Mouse (Mus musculus) neural tube, embryonic 11.5 days (tissue): Measurements from ENCODE around the gene Wipf2. TPM values are rescaled to one million over a fixed set of nuclear protein-coding genes. Genes with fewer than 3 reads are reported as not detected.
A peak's percentile ranks its signal among the peaks of the same experiment; 100 is the strongest.

Experiments
- ATAC-seq: fragments of 200-750 bp; cut with Nextera tagmentation; 2 replicates; pipeline ENCODE4 v1.8.0; 2017; ENCODE audit warnings: moderate number of reproducible peaks, mild to moderate bottlenecking, moderate TSS enrichment, moderate library complexity; ENCODE audit not compliant: insufficient read depth, low FRiP score, low TSS enrichment
- DNase-seq: peaks from one replicate; pipeline ENCODE4 v3.0.0-alpha.2; 2015; ENCODE audit warnings: low spot score
- H3K27ac ChIP-seq: fragments of 300-500 bp; sonication (generic); 2 replicates; pipeline ENCODE4 v1.5.1; 2014; ENCODE audit warnings: low read depth, mild to moderate bottlenecking, low read length
- H3K27me3 ChIP-seq: fragments of 300-500 bp; sonication (generic); 2 replicates; pipeline ENCODE4 v1.6.1; 2014; ENCODE audit warnings: mild to moderate bottlenecking, low read length, mixed read lengths; ENCODE audit not compliant: control insufficient read depth, insufficient read depth
- H3K36me3 ChIP-seq: fragments of 300-500 bp; sonication (generic); 2 replicates; pipeline ENCODE4 v1.6.1; 2014; ENCODE audit warnings: mild to moderate bottlenecking, low read length, moderate library complexity, mixed read lengths; ENCODE audit not compliant: control insufficient read depth, insufficient read depth
- H3K4me1 ChIP-seq: fragments of 300-500 bp; sonication (generic); 2 replicates; pipeline ENCODE4 v1.6.1; 2014; ENCODE audit warnings: low read length, mixed read lengths; ENCODE audit not compliant: control insufficient read depth, insufficient read depth
- H3K4me2 ChIP-seq: fragments of 300-500 bp; sonication (generic); 2 replicates; pipeline ENCODE4 v1.6.1; 2014; ENCODE audit warnings: low read depth, mild to moderate bottlenecking, moderate library complexity
- H3K4me3 ChIP-seq: fragments of 300-500 bp; sonication (generic); 2 replicates; pipeline ENCODE4 v1.5.1; 2014; ENCODE audit warnings: low read depth, low read length
- H3K9ac ChIP-seq: fragments of 300-500 bp; sonication (generic); 2 replicates; pipeline ENCODE4 v1.6.1; 2014; ENCODE audit warnings: mild to moderate bottlenecking, low read length
- H3K9me3 ChIP-seq: fragments of 300-500 bp; sonication (generic); 2 replicates; pipeline ENCODE4 v1.6.1; 2016; ENCODE audit warnings: low read length; ENCODE audit not compliant: control insufficient read depth
- WGBS: fragments of 180-500 bp; shearing (Covaris S2); extraction: QIAGEN DNeasy Blood & Tissue Kit; methylation state at CpG from one replicate; pipeline ENCODE4 v1.1.7; 2014; 5-methylcytosine and 5-hydroxymethylcytosine counted together
- polyA plus RNA-seq: library from polyadenylated mRNA; unstranded; fragments of >200 nt; fragmentation: Nextera tagmentation; extraction: Ambion mirVana; gene quantifications from 2 replicates; pipeline ENCODE4 v1.2.1, GENCODE M21; 2014

Gene Wipf2
- polyA plus RNA-seq, 1 experiment from 2014 or later: 5.6 TPM

DNA sequence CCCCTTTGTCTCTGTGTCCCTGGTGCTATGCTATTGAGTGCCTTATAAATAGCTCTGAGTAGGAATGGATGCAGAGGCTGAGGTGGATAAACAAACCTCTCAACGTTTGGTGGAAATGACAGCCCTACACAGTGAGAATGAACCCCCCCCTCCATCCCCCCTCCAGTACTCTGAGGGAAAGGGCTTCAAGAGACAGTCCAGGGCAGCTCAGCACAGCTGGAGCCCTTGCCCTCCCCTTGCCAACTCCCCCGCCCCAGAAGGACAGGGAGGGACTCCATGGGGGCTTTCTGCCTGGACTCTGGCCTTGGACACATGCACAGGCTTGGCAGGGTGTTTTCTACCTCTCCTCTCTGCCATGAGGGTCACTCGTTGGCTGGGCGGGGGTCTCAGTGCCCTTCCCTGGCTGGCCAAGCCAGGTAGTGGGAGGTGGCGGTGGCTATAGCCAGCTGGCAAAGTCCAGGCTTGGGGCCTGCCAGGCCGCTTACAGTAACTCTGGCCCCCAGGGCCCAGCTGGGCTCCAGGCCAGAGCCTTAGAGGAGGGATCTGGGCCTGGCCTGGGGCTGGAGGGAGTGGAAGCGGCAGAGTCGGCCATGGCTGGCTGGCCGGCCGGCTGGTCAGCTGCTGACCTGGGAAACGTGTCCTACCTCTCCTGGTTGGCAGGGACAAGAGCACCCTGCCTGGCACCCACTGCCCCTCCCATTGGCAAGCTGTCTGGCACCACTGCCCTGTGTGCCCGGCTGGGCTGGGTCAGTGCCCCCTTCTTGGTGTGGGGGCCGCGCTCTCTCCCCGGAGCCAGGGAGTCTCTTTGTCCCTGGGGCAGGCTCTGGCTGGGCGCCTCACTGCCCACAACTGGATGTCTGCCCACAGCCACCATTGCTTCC lies 87.8 kb downstream of the Wipf2 start:
- Histone ChIP-seq H3K27ac (0 out of 2 replicates have a peak overlapping the region, but pooled peaks have one; percentile 4), H3K36me3 (0 out of 2 replicates have a peak, but pooled peaks cover 2% of the 10 kb centered on the region), H3K4me2 (no peak overlapping the region), H3K4me3 (no peak overlapping the region), H3K4me1 (peaks cover 34% of the 10 kb centered on the region), H3K27me3 (no peaks in the 10 kb centered on the region), H3K9ac (no peak overlapping the region), H3K9me3 (no peaks in the 10 kb centered on the region)
- no peak for DNase-seq
- ATAC-seq: no peak
- 84% methylated on average over 16 of the region's 16 CpGs for WGBS

DNA sequence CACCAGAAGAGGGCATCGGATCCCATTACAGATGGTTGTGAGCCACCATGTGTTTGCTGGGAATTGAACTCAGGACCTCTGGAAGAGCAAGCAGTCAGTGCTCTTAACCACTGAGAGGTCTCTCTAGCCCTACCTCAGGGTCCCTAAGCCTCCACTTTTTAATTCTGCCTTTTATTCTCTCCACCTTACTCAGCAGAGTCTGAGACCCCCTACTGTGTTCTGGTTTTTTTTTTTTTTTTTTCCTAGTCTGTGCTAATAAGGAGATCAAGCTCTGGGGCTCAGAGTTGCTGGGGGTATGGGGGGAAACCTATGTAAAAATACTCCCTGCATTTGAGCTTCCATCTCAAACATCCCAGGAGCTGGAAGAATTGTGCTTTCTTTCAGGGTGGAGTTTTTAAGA lies 88.7 kb downstream of the Wipf2 start:
- 92% methylated on average over 1 of the region's 1 CpGs for WGBS
- no peak overlapping the region for H3K27ac ChIP-seq

DNA sequence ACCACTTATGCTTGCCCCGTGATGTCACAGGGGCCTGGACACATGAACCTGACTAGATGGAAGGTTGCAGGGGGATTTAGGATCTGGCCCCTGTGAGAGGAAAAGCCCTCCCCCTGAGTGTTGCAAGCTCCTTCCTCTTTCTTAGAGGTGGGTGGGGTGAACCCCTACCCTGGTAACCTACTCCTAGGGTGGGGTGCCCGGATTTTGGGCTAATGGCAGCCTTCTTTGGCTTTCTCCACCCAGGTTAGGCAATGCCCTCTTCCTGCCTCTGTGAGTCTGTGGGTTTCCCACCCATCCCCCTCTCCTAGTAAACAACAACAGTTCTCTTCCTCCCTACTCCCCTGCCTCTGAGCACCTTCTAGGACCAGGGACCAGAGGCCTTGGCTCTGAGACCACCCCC lies 89.3 kb downstream of the Wipf2 start:
- no peak for ATAC-seq
- Histone ChIP-seq H3K27ac (no peak overlapping the region), H3K4me1 (peaks cover 27% of the 10 kb centered on the region)

More for the DNA sequence above, 88.7 kb downstream of the Wipf2 start:
- no peak overlapping the region for H3K4me2 ChIP-seq
- H3K27me3 ChIP-seq: no peaks in the 10 kb centered on the region
- no peaks in the 10 kb centered on the region for H3K9me3 ChIP-seq
- H3K4me3 ChIP-seq: no peak overlapping the region
- ATAC-seq (no peak), DNase-seq (no peak)
- H3K9ac ChIP-seq: no peak overlapping the region
- H3K36me3 ChIP-seq: 0 out of 2 replicates have a peak, but pooled peaks cover 2% of the 10 kb centered on the region
- H3K4me1 ChIP-seq: peaks cover 33% of the 10 kb centered on the region

DNA sequence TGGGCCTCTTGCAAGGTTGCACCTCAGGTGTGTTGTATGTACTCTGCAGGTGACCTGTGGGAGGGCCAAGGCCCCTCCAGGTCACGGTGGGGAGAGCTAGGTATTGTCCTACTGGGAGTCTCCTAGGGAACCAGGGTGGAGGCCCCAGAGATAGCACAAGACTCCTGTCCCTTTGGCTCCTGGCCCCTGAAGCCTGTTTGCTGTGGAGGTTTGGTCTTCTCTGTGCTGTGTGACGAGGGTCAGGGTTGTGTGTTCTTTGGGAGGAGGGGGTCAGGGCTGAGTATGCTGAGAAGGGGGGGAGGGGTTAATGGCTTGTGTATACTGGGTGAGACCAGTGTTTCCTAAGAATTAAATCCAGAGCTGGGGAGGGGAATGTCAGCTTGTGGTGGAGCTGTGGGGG lies 89.9 kb downstream of the Wipf2 start:
- DNase-seq (no peak), ATAC-seq (no peak)
- WGBS: 9% methylated on average over 2 of the region's 2 CpGs
- Histone ChIP-seq H3K27ac (no peak overlapping the region), H3K9me3 (no peaks in the 10 kb centered on the region), H3K27me3 (no peaks in the 10 kb centered on the region), H3K36me3 (0 out of 2 replicates have a peak, but pooled peaks cover 2% of the 10 kb centered on the region), H3K4me3 (no peak overlapping the region), H3K4me1 (peaks cover 27% of the 10 kb centered on the region), H3K4me2 (no peak overlapping the region), H3K9ac (no peak overlapping the region)

More for the DNA sequence above, 89.3 kb downstream of the Wipf2 start:
- Histone ChIP-seq H3K4me2 (no peak overlapping the region), H3K9me3 (no peaks in the 10 kb centered on the region), H3K9ac (no peak overlapping the region), H3K27me3 (no peaks in the 10 kb centered on the region), H3K4me3 (no peak overlapping the region), H3K36me3 (0 out of 2 replicates have a peak, but pooled peaks cover 2% of the 10 kb centered on the region)
- no peak for DNase-seq
- 70% methylated on average over 2 of the region's 2 CpGs for WGBS

DNA sequence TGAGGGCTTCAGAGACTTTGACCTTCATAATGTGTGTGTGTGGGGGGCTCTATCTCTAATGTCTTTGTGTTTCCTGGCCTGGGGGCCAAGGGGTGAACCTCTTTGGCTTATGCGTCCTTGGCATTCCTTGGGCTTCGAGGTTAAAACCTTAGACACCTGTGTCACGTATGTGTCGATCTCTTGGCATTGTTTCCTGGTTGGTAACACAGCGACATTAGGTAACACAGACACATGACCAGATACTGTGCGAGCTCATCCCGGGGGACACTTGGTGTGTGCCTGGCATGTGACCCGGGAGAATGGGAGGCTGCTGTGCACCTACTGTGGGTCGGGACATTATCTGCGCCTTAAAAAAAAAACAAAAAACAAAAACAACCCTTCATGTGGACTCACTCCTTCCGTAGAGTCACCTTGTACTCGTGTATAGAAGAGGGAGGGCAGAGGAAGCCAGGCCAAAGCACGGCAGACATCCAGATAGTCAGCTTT lies 90.4 kb downstream of the Wipf2 start:
- DNase-seq (no peak), ATAC-seq (no peak)
- Histone ChIP-seq H3K27ac (peak overlapping the region; percentile 69; the same call in 1 of the 2 replicates), H3K36me3 (0 out of 2 replicates have a peak, but pooled peaks cover 2% of the 10 kb centered on the region), H3K4me1 (peaks cover 30% of the 10 kb centered on the region), H3K9me3 (no peaks in the 10 kb centered on the region), H3K27me3 (no peaks in the 10 kb centered on the region), H3K4me3 (no peak overlapping the region), H3K4me2 (peak overlapping the region; percentile 23; the same call in 1 of the 2 replicates), H3K9ac (no peak overlapping the region)
- 35% methylated on average over 13 of the region's 13 CpGs for WGBS

DNA sequence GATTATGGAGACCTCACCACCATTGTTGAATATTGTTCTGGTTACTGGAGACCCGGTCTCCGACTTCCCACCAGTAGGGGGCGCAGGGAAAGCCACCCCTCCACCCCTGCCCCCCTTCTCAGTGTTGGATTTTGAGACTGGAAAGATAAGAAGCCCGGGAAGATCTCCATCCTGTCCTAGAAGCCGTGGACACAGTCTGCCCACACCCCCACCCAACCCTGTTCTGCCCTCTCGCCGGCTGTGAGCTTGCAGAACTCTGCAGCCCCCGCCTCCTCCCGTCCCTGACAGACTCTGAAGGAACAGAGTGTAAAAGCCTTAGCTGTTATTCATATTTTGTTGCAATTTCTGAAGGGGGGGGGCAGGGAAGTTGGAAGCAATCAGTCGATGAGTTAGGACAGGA lies 90.9 kb downstream of the Wipf2 start:
- peak overlapping the region; percentile 33 for H3K4me2 ChIP-seq
- H3K9me3 ChIP-seq: no peaks in the 10 kb centered on the region
- H3K27me3 ChIP-seq: no peaks in the 10 kb centered on the region
- H3K4me3 ChIP-seq: no peak overlapping the region
- 0 out of 2 replicates have a peak, but pooled peaks cover 2% of the 10 kb centered on the region for H3K36me3 ChIP-seq
- peaks cover 35% of the 10 kb centered on the region for H3K4me1 ChIP-seq
- DNase-seq (peak; percentile 83), ATAC-seq (peak; percentile 60)
- peak overlapping the region; percentile 69 for H3K27ac ChIP-seq
- 9% methylated on average over 10 of the region's 10 CpGs for WGBS
- H3K9ac ChIP-seq: no peak overlapping the region

Other genes with a start within 250 kb of the Wipf2 start
- gene Gm12355, start 238.0 kb upstream of the Wipf2 start, polyA plus RNA-seq: 0.64 and 1.5 TPM in 2 replicates
- not detected in 2 replicates for gene Gsdma3, start 237.3 kb upstream of the Wipf2 start, polyA plus RNA-seq
- 0.17 TPM in 1 of 2 replicates, not detected in the other for gene Gsdma2, start 216.9 kb upstream of the Wipf2 start, polyA plus RNA-seq
- gene Gsdma, start 199.3 kb upstream of the Wipf2 start, polyA plus RNA-seq: not detected in 2 replicates
- 172 TPM in 2 replicates for gene Psmd3, start 181.1 kb upstream of the Wipf2 start, polyA plus RNA-seq
- not detected in 2 replicates for gene Csf3, start 162.4 kb upstream of the Wipf2 start, polyA plus RNA-seq
- gene Med24, start 134.2 kb upstream of the Wipf2 start, polyA plus RNA-seq: 67.6 and 74.5 TPM in 2 replicates
- 32.0 and 34.7 TPM in 2 replicates for gene Thra, start 123.0 kb upstream of the Wipf2 start, polyA plus RNA-seq
- gene Nr1d1, start 88.3 kb upstream of the Wipf2 start, polyA plus RNA-seq: 1.5 and 1.9 TPM in 2 replicates
- gene Msl1, start 68.1 kb upstream of the Wipf2 start, polyA plus RNA-seq: 24.1 and 24.2 TPM in 2 replicates
- gene Casc3, start 58.7 kb upstream of the Wipf2 start, polyA plus RNA-seq: 55.4 and 59.4 TPM in 2 replicates
- 2.3 and 2.8 TPM in 2 replicates for gene Rapgefl1, start 26.9 kb upstream of the Wipf2 start, polyA plus RNA-seq
- gene Cdc6, start 44.2 kb downstream of the Wipf2 start, polyA plus RNA-seq: 41.6 and 44.4 TPM in 2 replicates
- gene Rara, start 64.2 kb downstream of the Wipf2 start, polyA plus RNA-seq: 73.2 and 75.1 TPM in 2 replicates
- 0.57 TPM in 1 of 2 replicates, not detected in the other for gene Gjd3, start 119.4 kb downstream of the Wipf2 start, polyA plus RNA-seq
- 338 and 339 TPM in 2 replicates for gene Top2a, start 160.6 kb downstream of the Wipf2 start, polyA plus RNA-seq
- 353 and 365 TPM in 2 replicates for gene Igfbp4, start 177.6 kb downstream of the Wipf2 start, polyA plus RNA-seq
- 0.46 and 0.62 TPM in 2 replicates for gene Tns4, start 225.7 kb downstream of the Wipf2 start, polyA plus RNA-seq